Mouse (Mus musculus): ENCODE data around the gene Timp4.

- TF ChIP-seq TAL1 (IDR thresholded peaks at IDR 0.05; ENCODE audit: low read length) (no peak), GATA1 (IDR thresholded peaks at IDR 0.05; ENCODE audit: low read length) (no peak)
These were observed 12.7 kb downstream of the Timp4 start for GRCm38 (mm10) chr6:115239335-115239734.

Data from erythroblast, embryonic 14.5 days (primary cell).